Mouse (Mus musculus) thymus, adult 2 months (tissue): Measurements from ENCODE around the gene Dhps. TPM values are rescaled to one million over a fixed set of nuclear protein-coding genes. Genes with fewer than 3 reads are reported as not detected.
"Not testable (repeated sequence)": the region's sequence is repeated elsewhere in the genome, so short reads cannot be mapped to it uniquely, and the experiment has no call there.

Source experiments
- DNase-seq: peaks from one replicate; pipeline ENCODE4 v3.0.0; 2021
- H3K27ac ChIP-seq: fragments of 200-500 bp; 2 replicates; pipeline ENCODE4 v1.5.1; 2012; ENCODE audit warnings: low read length, control low read depth; ENCODE audit not compliant: control insufficient read depth, insufficient read depth
- H3K27me3 ChIP-seq: fragments of 200-500 bp; 2 replicates; pipeline ENCODE4 v1.6.1; 2012; ENCODE audit warnings: mild to moderate bottlenecking, low read length, moderate library complexity, mixed read lengths; ENCODE audit not compliant: control insufficient read depth, insufficient read depth
- H3K36me3 ChIP-seq: fragments of 200-500 bp; 2 replicates; pipeline ENCODE4 v1.6.1; 2012; ENCODE audit warnings: mild to moderate bottlenecking, low read length, moderate library complexity; ENCODE audit not compliant: control insufficient read depth, insufficient read depth
- H3K4me1 ChIP-seq: fragments of 200-500 bp; replicated peaks from 2 replicates; pipeline ENCODE4 v1.6.1; 2012; ENCODE audit warnings: low read length; ENCODE audit not compliant: control insufficient read depth, insufficient read depth
- H3K4me3 ChIP-seq: fragments of 200-500 bp; 2 replicates; pipeline ENCODE4 v1.5.1; 2012; ENCODE audit warnings: mild to moderate bottlenecking, low read length, control low read depth, moderate library complexity; ENCODE audit not compliant: control insufficient read depth, insufficient read depth
- CTCF ChIP-seq: fragments of 200-500 bp; IDR thresholded peaks from 2 replicates; pipeline ENCODE4 v1.5.1; 2012; ENCODE audit warnings: mild to moderate bottlenecking, control low read depth, low read length, moderate library complexity, borderline replicate concordance; ENCODE audit not compliant: control insufficient read depth, poor library complexity, insufficient read depth; ENCODE audit errors: extremely low read depth
- POLR2A ChIP-seq: fragments of 200-500 bp; IDR thresholded peaks from 2 replicates; pipeline ENCODE4 v1.6.1; 2012; ENCODE audit warnings: mild to moderate bottlenecking, low read length, control low read depth, moderate library complexity; ENCODE audit not compliant: control insufficient read depth, poor library complexity, insufficient read depth; ENCODE audit errors: extremely low read depth
- WGBS: fragments of 180-500 bp; shearing (Covaris S2); methylation state at CpG from one replicate; pipeline ENCODE4 v1.1.7; 2018; 5-methylcytosine and 5-hydroxymethylcytosine counted together
- polyA plus RNA-seq: library from polyadenylated mRNA; depleted of rRNA; stranded (reverse); fragments of >200 nt; gene quantifications from 2 replicates; pipeline ENCODE4 v1.2.3, GENCODE M21; 2012

The Dhps gene
- polyA plus RNA-seq, 1 experiment = 105 TPM

DNA sequence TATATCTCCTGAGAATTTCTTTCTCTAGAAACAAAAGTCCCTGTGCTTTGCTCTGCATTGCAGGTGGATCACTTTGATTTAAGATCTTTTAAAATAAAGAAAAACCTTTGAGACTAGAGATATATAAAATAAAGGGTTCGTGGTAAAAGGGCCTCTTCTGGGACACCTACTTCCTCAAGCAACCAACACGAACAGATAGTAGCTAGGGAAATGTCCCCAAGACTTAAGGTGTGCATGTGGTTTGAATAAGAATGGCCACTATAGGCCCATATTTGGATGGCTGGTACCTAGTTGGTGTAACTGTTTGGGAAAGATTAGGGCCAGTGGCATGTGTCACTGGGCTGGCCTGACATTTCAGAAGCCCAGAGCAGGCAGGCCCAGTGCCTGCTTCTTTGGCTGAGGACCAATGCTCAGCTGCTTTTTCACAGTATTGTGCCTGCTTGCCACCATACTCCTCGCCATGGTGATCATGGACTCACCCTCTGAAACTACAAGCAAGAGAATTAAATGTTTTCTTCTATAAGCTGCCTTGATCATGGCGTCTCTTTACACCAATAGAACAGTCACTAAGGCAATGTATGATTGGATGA, 28.6 kb downstream of the Dhps start:
- 72% methylated on average over 4 of the region's 4 CpGs for WGBS
- no peak overlapping the region for H3K4me3 ChIP-seq
- H3K4me1 ChIP-seq = 0 out of 2 replicates have a peak, but pooled peaks cover 2% of the 10 kb centered on the region
- H3K27ac ChIP-seq = no peak overlapping the region
- H3K36me3 ChIP-seq = peaks cover 29% of the 10 kb centered on the region
- no peak for TF ChIP-seq POLR2A
- no peak for DNase-seq
- H3K27me3 ChIP-seq = no peaks in the 10 kb centered on the region

DNA sequence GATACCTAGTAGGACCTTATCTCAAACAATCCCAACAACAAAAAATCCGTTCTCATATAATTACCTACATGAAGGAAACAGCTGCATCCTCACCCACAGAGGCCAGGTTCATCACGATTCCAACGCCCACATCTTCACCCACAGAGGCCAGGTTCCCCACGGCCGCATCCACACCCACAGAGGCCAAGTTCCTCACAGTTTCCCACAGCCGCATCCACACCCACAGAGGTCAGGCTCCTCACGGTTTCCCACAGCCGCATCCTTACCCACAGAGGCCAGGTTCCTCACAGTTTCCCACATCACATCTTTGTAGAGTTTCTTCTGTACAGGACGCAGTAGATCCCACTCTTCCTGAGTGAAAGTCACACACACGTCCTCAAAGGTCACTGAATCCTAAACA, 41.7 kb downstream of the Dhps start:
- Histone ChIP-seq H3K4me1 (no peaks in the 10 kb centered on the region), H3K36me3 (no peaks in the 10 kb centered on the region), H3K27ac (no peak overlapping the region), H3K4me3 (no peak overlapping the region), H3K27me3 (no peaks in the 10 kb centered on the region)
- no peak for DNase-seq
- no peak for TF ChIP-seq POLR2A
- 76% methylated on average over 10 of the region's 10 CpGs for WGBS

DNA sequence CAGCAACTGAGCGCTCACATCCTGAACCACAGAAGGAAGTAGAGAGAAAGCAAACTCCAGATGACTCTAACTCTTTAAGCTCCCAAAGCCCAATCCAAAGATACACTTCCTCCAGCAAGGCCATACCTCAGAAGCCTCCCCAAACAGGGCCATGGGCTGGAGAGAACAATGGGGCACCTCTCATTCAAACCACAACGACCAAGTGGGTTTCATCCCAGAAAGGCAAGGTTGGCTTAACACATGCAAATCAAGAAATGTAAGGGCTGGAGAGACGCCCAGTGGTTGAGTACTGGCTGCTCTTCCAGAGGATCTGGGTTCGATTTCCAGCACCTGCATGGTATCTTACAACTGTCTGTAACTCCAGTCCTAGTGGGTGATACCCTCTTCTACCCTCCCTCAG, 43.9 kb downstream of the Dhps start:
- Histone ChIP-seq H3K36me3 (no peaks in the 10 kb centered on the region), H3K27ac (no peak overlapping the region), H3K27me3 (no peaks in the 10 kb centered on the region), H3K4me3 (no peak overlapping the region), H3K4me1 (no peaks in the 10 kb centered on the region; the same call in 1 of the 2 replicates)
- DNase-seq = no peak
- no peak for TF ChIP-seq CTCF
- no peak for TF ChIP-seq POLR2A
- 68% methylated on average over 4 of the region's 4 CpGs for WGBS

DNA sequence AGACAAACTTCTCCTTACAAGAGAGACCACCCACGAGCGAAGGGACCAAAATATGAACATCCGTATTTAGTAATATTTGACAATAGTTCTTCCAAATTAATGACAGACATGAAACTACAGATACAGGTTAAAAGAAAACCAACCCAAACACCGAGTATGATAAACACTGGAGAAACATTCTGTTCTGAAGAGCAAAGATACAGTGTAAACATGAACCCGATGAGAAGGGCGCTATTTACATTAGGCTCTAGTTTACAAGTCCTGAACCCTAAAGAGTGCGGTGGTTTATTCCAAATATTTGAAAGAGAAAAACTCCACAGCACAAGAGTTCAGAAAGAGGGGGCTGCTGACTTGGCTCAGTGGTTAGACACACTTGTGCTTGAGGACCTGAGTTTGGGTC, 45.4 kb downstream of the Dhps start:
- TF ChIP-seq CTCF (no peak), POLR2A (no peak)
- WGBS = 93% methylated on average over 7 of the region's 7 CpGs

DNA sequence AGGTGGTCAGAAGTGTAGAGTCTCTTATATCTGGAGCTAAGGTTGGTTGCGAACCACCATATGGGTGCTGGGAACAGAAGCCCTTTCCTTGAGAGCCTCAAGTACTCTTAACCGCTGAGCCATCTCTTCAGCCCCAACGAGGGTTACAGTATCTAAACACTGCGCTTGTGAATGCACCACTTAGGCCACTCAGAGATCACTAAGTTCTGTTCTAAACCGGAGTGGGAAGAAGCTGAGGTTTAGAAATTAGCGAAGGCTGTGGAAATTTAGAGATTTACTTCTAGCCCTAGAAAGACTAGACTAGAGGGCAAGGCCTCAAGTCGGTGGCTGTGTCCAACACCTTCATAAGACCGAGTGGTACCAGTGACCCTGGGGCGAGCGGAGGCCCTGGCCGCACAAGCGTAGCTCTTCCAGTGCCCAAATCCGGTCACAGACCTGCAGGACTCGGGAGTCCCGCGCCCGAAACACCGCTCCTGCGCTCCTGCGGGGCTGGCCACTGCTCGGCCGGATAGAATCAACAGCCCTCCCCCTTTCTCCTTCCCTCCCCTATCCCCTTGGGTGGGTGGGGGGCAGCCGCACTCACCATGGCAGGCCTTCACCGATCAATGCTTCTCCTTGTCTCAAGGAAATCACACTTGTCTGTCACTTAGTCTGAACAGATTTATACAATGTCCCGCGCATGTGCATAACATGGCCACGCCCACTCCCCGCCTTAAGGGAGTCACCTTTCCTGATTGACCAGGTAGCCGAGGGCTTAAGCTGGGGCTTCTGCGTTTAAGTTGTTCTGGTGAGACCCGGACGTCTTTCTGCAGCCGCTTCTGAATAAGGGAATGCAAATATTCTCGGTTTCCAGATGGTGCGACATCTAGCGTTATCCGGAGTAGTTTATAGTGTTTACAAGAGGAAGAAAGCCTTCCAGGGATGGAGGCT, 47.8 kb downstream of the Dhps start:
- Histone ChIP-seq H3K27me3 (no peaks in the 10 kb centered on the region), H3K4me1 (no peaks in the 10 kb centered on the region; the same call in 1 of the 2 replicates), H3K27ac (no peak overlapping the region), H3K36me3 (no peaks in the 10 kb centered on the region), H3K4me3 (peak overlapping the region; percentile 26)
- WGBS = 19% methylated on average over 37 of the region's 37 CpGs
- TF ChIP-seq CTCF (no peak), POLR2A (no peak)
- DNase-seq = peak; percentile 24

More for the DNA sequence above, 45.4 kb downstream of the Dhps start:
- no peaks in the 10 kb centered on the region for H3K27me3 ChIP-seq
- H3K4me3 ChIP-seq = no peak overlapping the region
- H3K36me3 ChIP-seq = no peaks in the 10 kb centered on the region
- no peaks in the 10 kb centered on the region; the same call in 1 of the 2 replicates for H3K4me1 ChIP-seq
- DNase-seq = no peak
- H3K27ac ChIP-seq = no peak overlapping the region

DNA sequence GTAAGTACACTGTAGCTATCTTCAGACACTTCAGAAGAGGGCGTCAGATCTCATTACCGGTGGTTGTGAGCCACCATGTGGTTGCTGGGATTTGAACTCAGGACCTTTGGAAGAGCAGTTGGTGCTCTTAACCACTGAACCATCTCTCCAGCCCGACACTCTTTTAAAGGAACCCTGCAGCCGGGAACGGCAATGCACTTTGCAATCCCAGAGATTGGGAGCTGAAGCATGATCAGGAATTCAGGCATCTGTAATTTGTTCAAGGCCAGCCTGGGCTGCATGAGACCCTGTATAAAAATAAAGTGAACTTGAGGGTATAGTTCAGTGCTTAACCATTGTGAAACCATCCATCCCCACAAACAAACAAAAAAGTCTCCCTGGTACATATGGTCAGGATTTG, 48.7 kb downstream of the Dhps start:
- not testable (repeated sequence) for H3K27me3 ChIP-seq, H3K27ac ChIP-seq, DNase-seq, H3K36me3 ChIP-seq, H3K4me1 ChIP-seq, H3K4me3 ChIP-seq
- whole genome bisulfite sequencing = 82% methylated on average over 5 of the region's 5 CpGs
